Mouse (Mus musculus) ES-CJ7 (cell line): ENCODE results near the gene Snx6.
"Not testable (repeated sequence)": the region's sequence is repeated elsewhere in the genome, so short reads cannot be mapped to it uniquely, and the experiment has no call there.

Experiments
- DNase-seq: peaks from one replicate; pipeline ENCODE4 v3.0.0; 2011; ENCODE audit warnings: low read depth, low spot score

Snx6 gene

GRCm38 (mm10) chr12:54803531-54803930 is 8.0 kb upstream of the Snx6 start:
- DNase-seq, result no peak

DNA sequence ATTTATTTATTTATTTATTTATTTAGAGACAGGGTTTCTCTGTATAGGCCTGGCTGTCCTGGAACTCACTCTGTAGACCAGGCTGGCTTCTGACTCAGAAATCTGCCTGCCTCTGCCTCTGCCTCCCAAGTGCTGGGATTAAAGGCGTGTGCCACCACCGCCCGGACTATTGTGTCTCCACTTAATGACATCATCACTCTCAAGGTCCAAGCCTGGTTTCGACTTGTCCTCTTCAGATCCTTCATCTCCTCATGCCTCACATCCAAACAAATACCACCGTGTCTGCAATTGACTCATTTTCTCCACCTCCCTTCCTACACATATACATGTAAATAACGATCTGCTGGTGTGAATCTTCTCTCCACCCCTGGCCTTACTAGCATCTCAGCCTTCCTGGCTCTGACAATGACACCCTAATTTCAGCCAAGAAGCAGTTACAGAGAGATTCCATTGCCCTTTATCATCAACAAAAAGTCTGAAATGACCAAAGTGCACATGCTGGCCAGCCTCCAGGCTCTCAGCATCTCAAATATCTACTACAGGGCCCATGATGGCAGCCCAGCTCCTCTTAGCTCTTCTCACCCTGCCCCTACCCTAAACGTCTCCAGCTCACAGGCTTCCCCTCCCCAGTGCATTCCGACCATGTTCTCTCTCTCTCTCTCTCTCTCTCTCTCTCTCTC is 1.2 kb upstream of the Snx6 start:
- peak; percentile 64 for DNase-seq

- DNase-seq, result no peak
Observed at GRCm38 (mm10) chr12:54794392-54794791, 1.1 kb downstream of the Snx6 start.

DNA sequence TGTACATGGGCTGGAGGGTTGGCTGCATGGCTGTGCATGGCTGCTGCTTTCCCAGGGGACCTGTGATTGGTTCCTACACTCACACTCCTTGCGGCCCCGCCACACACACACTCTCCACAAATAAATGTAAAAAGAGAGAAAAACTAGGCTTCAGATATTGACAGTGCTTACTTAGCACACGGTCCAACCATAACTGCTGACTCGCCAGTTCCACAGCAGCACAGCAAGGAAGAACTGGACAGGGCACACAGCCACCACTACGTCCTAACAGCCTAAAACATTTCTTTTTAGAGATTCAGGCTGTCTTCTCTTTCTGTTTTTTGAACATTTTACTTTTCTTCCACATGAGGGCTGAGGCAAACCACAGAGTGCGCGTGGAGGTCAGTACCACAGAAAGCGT is 4.0 kb downstream of the Snx6 start:
- no peak for DNase-seq

DNA sequence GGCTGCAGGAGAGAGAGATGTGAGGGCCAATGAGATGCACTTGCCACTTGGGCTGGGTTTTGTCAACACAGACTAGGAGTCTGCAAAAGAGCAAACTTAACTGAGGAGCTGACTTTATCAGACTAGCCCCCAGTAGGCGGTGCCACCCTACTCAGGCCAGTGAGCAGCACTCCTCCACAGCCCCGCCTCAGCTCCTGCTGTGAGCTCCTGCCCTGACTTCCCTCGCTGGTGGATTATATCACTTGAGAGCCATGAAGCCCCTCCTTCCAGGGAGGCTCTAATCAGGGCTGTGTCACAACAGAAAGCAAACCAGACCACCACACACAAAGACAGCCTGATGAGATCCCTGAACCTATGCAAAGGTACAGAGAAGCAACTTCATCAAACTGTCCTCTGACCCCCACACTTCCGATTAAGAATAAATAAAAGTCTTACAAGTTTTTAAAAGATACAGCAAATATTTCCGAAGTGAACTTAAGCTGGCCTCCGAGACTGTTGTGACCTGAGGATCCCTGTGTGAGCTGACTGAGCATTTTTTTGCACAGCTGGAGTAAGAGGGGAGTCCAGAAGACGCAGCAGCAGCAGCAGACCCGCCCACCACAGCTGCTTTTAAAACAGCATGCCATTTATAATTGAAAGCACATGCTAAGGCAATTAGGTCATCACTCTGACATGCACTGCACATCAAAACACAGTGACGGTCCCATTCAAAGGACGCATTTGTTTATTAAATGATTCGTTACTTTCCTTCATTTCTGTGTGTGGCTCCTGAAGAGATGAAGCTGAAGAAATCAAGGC is 6.0 kb downstream of the Snx6 start:
- peak; percentile 82 for DNase-seq

DNA sequence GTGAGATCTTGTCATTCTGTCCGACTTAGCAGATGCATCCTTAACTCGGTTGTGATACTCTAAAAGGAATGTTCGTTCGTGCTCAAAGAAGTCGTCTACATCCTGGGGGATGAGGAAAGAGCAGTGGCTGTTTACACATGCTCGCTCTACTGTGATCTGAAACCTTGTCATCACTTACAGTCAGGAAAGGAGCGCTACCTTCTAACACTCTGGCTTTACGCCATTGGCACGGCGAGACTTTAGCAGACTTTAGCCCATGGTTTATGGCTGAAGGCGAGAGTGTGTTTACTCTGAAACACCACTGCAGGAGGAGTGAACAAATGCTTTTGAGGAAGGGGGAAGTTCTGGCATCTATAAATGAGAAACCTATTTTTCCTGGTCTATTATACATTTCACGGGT is 31.9 kb downstream of the Snx6 start:
- no peak for DNase-seq

- DNase-seq, result peak; percentile 70
Observed at GRCm38 (mm10) chr12:54760676-54761075, 34.8 kb downstream of the Snx6 start.

GRCm38 (mm10) chr12:54758846-54759245 is 36.7 kb downstream of the Snx6 start:
- DNase-seq, result no peak

GRCm38 (mm10) chr12:54748647-54749046 is 46.9 kb downstream of the Snx6 start:
- no peak for DNase-seq

GRCm38 (mm10) chr12:54738661-54739243 is 56.8 kb downstream of the Snx6 start:
- not testable (repeated sequence) for DNase-seq

DNA sequence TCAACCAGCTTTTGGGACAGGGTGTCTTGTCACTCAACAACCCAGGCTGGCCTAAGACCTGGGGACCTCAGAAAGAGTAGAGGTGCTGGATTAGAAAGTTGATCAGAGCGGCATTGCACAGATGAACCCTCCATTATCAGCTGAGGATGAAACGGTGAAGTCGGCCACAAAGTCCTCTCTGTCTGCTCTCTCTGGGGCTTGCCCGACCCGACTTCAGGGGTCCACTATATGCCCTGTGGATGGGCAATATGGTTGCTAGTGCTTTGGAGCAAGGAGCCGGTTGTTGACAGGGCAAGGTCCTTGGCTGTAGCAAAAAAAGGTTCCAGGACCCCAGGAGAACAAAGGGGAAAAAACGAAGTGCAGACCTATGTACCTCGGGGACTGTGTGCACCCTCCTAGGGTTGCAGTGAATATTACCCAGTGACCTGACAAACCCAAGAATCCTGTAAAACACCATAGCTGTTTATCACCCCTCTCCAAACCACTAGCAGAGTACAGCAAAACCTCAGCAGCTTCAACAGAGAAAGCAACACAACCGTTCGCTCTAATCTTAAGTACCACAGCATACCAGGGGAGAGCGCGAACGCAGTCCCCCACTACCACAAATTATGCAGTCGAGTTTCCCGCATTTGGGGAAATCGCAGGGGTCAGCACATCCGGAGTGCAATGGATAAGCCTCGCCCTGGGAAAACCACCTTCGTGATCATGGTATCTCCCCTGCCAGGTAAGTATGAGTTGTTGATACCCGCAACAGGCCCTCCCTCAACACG is 57.4 kb downstream of the Snx6 start:
- DNase-seq, result not testable (repeated sequence)

DNA sequence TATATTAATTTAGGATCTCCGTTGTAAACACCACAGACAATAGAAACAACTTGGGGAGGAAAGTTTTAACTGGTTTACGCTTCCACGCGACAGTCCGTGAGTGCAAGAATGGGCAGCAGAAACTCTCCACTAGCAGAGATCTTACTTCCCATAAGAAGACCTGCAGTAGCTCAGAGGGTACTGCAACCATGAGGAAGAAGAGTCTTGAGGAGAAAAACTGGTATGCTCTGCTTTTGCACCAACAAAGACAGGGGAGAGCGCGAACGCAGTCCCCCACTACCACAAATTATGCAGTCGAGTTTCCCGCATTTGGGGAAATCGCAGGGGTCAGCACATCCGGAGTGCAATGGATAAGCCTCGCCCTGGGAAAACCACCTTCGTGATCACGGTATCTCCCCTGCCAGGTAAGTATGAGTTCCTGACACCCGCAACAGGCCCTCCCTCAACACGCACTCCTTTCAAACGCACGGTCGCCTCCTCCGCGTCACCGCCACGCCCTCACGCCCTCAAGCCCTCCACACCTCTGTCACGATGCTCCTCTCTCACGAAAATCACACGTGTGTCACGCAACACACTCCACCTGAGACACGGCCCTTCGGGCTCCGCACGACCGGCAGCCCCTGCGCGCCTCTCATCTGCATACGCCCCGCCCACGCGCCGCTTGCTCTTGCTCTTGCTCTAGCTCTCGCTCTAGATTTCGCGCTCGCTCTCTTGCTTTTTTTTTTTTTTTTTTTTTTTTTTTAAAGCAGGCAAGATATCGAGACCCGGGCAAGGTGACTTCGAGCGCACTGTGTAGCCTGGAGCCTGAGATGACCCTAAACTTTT is 61.0 kb downstream of the Snx6 start:
- DNase-seq, result not testable (repeated sequence)

DNA sequence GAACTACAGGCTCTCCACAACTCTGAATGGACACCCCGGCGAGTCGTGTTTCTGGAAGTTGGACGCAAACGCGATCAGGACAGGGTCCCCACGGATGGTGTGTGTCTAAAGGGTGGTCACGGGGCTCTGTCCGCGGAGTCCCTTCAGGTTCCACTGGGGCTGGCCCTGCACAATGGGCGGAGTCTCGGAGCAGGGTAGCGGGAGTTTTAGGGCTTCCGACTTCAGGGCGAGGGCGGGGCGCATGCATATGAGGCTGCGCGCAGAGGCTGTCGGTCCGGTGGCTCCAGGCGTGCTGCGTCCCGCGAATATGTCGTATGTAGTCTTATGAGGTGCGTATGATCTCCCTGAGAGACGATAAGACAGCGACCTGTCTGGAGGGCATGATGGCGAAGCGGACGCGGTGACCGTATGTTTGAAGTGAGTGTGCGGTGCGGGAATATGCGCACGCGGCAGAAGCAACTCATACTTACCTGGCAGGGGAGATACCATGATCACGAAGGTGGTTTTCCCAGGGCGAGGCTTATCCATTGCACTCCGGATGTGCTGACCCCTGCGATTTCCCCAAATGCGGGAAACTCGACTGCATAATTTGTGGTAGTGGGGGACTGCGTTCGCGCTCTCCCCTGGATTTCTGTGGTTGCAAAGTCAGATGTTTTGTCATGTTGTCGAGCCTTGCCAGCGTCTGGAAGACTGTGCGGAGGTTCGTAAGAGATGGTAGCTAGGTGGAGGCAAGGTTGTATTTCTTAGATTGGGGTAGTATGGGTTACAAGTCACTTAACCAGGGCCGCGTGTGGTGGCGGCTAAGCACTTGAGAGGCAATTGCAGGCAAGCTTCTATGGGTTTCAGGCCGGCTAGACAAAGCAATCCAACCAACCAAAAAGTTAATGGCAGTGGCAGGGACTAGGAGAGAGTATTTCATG is 66.1 kb downstream of the Snx6 start:
- not testable (repeated sequence) for DNase-seq

DNA sequence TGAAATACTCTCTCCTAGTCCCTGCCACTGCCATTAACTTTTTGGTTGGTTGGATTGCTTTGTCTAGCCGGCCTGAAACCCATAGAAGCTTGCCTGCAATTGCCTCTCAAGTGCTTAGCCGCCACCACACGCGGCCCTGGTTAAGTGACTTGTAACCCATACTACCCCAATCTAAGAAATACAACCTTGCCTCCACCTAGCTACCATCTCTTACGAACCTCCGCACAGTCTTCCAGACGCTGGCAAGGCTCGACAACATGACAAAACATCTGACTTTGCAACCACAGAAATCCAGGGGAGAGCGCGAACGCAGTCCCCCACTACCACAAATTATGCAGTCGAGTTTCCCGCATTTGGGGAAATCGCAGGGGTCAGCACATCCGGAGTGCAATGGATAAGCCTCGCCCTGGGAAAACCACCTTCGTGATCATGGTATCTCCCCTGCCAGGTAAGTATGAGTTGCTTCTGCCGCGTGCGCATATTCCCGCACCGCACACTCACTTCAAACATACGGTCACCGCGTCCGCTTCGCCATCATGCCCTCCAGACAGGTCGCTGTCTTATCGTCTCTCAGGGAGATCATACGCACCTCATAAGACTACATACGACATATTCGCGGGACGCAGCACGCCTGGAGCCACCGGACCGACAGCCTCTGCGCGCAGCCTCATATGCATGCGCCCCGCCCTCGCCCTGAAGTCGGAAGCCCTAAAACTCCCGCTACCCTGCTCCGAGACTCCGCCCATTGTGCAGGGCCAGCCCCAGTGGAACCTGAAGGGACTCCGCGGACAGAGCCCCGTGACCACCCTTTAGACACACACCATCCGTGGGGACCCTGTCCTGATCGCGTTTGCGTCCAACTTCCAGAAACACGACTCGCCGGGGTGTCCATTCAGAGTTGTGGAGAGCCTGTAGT is 76.4 kb downstream of the Snx6 start:
- DNase-seq, result not testable (repeated sequence)

DNA sequence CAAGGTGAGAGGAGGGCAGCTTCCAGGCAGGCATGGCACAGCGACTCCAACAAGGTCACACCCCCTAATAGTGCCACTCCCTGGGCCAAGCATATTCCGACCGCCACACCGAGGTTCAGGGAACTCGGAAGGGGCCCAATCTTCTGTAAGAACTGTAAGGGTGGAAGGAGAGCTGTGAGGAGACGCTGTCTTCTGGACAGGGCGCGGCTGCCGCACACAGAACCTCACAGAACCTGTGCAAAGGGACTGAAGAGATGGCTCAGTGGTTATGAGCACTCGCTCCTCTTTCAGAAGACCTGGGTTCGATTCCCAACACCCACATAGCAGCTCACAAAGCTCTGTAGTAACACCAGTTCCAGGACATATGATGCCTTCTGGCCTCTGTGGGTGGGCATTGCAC is 78.0 kb downstream of the Snx6 start:
- not testable (repeated sequence) for DNase-seq

GRCm38 (mm10) chr12:54713822-54714626 is 81.5 kb downstream of the Snx6 start:
- DNase-seq, result not testable (repeated sequence)

DNA sequence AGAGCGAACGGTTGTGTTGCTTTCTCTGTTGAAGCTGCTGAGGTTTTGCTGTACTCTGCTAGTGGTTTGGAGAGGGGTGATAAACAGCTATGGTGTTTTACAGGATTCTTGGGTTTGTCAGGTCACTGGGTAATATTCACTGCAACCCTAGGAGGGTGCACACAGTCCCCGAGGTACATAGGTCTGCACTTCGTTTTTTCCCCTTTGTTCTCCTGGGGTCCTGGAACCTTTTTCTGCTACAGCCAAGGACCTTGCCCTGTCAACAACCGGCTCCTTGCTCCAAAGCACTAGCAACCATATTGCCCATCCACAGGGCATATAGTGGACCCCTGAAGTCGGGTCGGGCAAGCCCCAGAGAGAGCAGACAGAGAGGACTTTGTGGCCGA is 85.0 kb downstream of the Snx6 start:
- not testable (repeated sequence) for DNase-seq
